Mouse (Mus musculus) E14TG2a.4 (cell line): ENCODE results near the gene Asphd2.

Experiments
- CTCF ChIP-seq: conservative IDR thresholded peaks from 2 replicates; pipeline ENCODE4 v1.5.1; 2014; ENCODE audit warnings: low read length
- NANOG ChIP-seq: IDR thresholded peaks from 2 replicates; pipeline ENCODE4 v1.6.1; 2014; ENCODE audit warnings: borderline replicate concordance, low read length, mixed read lengths
- POU5F1 ChIP-seq: IDR thresholded peaks from 2 replicates; pipeline ENCODE4 v1.6.1; 2014; ENCODE audit warnings: low read length, borderline replicate concordance

DNA sequence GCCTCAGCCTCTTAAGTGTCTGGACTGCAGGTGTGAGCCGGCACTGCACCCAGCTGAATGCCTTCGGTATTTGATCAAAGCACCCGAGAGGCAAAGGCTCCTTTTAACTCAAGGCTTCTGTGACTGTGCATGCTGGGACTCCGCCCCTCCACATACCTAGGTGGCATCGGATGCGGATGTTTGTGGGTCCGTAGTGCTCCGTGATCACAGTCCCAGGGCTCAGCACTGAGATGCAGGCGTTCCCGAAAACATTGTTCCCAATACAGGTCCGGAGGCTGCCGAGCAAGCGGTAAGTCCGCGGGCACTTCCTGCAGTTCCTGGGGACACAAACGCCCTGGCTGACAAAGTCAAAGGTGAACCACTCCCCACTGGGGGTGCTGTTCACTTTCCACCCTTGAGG is 3.7 kb downstream of the Asphd2 start:
- 0 out of 2 replicates have a peak, but pooled peaks have one; percentile 11 for TF ChIP-seq CTCF
- TF ChIP-seq POU5F1, result no peak
- TF ChIP-seq NANOG, result no peak
